Mouse (Mus musculus) kidney, adult 2 months (tissue): ENCODE measurements around the gene Ptprm.

ENCODE experiments used
- CTCF ChIP-seq: fragments of 200-500 bp; conservative IDR thresholded peaks from 2 replicates; pipeline ENCODE4 v1.5.1; 2011; ENCODE audit warnings: low read depth, mild to moderate bottlenecking, control low read depth, low read length, moderate library complexity, mixed read lengths; ENCODE audit not compliant: insufficient read depth, insufficient read length
- POLR2A ChIP-seq: fragments of 200-500 bp; IDR thresholded peaks from one replicate; pipeline ENCODE4 v1.6.1; 2011; ENCODE audit warnings: low read depth, low read length, control low read depth

- TF ChIP-seq POLR2A: no peak
- no peak for TF ChIP-seq CTCF
Measured at GRCm38 (mm10) chr17:67079570-67079969, 274.7 kb downstream of the Ptprm start.
